Mouse (Mus musculus) brain, embryonic 14.5 days (tissue): ENCODE data around the gene Crtam. TPM values are rescaled to one million over a fixed set of nuclear protein-coding genes. Genes with fewer than 3 reads are reported as not detected.

Experiments
- DNase-seq: peaks from one replicate; pipeline ENCODE4 v3.0.0-alpha.2; 2011; ENCODE audit warnings: low read depth
- CTCF ChIP-seq: fragments of 200-500 bp; IDR thresholded peaks from 2 replicates; pipeline ENCODE4 v1.5.1; 2012; ENCODE audit warnings: inconsistent platforms, mild to moderate bottlenecking, moderate library complexity, borderline replicate concordance; ENCODE audit not compliant: insufficient read depth, insufficient read length; ENCODE audit errors: extremely low read depth
- POLR2A ChIP-seq: fragments of 200-500 bp; IDR thresholded peaks from 2 replicates; pipeline ENCODE4 v1.6.1; 2012; ENCODE audit warnings: mild to moderate bottlenecking, inconsistent platforms, borderline replicate concordance; ENCODE audit not compliant: poor library complexity, insufficient read depth, insufficient read length, severe bottlenecking; ENCODE audit errors: extremely low read depth
- polyA plus RNA-seq: library from polyadenylated mRNA; depleted of rRNA; stranded (reverse); fragments of >200 nt; gene quantifications from 2 replicates; pipeline ENCODE4 v1.2.3, GENCODE M21; 2012

Gene Crtam
- polyA plus RNA-seq, 1 experiment, result 0.04 TPM

DNA sequence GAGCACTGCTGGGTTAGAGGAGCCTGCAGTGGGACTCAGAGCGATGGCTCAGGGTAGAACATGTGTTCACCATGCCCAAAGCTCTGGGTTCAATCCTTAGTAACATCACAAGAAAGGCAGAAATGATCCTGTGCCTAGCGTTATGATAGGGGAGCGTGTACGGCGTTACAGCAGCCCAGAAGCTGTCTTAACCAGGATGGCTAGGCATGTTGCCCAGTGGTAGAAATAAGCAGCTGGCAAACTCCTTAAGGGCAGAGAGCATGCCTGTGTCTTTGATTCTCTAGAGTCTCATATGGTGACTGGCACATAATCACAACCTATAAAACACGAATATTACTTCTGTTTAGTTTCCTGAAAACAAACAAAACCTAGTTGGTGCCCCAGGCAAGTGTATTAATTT, 12.9 kb downstream of the Crtam start:
- no peak for TF ChIP-seq CTCF
- TF ChIP-seq POLR2A, result no peak
- DNase-seq, result peak; percentile 67

DNA sequence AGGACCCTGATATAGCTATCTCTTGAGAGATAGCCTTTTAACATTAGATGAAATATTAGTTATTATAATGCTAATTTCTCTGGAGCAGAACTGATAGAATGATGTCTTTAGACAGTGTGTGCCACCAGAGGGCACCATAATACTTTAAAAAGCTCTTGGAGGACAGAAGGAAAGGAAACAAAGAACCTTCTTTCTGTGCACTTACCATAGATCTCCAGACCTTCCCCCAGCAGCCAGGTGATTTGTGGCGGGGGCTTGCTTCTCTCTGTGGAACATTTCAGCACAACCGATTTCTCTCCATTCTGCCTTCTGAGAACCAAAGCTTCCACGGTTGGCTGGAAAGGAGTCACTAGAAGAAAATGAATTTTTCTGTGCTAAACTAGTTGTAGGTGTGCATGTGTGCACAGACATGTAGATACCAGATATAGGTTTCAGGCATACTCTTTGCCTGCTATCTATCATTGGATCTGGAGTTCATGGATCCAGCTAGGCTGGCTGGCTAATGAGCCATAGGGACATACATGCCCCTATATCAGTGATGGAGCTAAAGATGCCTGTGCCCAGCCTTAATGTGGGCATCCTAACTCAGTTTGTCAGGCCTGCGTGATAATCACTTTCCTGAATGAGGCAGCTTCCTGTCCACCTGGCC, 14.4 kb downstream of the Crtam start:
- DNase-seq, result peak; percentile 91
- TF ChIP-seq CTCF, result peak; percentile 39; the same call in 1 of the 2 replicates
- TF ChIP-seq POLR2A, result no peak

DNA sequence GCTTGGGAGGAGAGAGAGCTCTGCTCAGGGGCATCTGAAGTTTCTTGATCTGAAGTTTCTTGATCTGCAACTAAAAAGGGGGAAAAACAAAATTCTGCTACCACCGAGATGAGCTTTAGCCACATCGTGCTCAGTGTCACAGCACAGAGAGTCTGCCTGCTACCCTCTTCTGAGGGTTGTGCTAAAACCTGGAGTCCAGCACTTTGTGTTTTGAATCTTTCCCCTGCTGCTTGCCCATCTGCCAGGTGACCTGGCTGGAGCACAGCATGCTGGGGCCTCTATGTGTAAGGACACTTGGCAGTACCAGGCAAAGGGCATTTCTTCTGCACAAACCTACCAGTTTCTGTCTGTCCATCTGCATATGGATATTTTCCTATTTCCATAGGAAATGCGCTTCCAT, 20.1 kb downstream of the Crtam start:
- TF ChIP-seq POLR2A (no peak), CTCF (no peak)
- no peak for DNase-seq

DNA sequence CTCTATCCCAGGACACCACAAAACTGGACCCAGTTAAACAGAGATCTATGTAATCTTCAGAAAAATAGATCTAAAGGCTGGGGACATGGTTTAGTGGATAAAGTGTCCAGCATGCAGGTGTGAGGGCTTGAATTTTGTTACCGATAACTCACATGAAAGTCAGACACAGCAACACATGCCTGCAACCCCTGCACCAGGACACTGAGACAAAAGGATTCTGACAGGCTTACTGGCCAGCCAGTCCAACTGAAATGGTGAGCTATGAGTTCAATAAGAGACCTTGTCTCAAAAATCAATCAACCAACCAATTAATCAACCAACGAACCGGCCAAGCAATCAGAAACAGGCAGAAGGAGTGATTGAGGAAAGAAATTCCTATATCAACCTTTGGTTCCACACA, 20.7 kb downstream of the Crtam start:
- no peak for DNase-seq
- TF ChIP-seq POLR2A (no peak), CTCF (no peak)

DNA sequence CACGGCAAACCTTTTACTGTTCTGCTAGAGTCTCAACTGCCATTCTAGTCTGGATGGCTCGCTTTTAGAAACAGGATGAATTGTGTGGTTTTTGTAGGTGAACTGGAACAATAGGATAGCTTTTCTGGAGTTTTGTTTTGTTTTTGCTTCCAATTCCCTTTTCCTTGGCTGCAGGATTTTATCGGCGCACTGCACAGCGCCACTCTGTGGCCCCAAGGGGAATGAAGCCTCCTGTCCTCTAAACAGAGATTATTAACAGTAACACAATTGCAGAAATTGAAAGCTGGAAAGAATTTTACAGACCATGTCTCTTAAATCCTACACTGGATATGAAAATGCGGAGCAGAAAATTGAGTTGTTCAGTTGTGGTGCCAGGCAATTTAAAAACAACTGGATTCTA, 21.9 kb downstream of the Crtam start:
- peak; percentile 70 for DNase-seq
- TF ChIP-seq POLR2A, result no peak
- TF ChIP-seq CTCF, result peak; percentile 87

DNA sequence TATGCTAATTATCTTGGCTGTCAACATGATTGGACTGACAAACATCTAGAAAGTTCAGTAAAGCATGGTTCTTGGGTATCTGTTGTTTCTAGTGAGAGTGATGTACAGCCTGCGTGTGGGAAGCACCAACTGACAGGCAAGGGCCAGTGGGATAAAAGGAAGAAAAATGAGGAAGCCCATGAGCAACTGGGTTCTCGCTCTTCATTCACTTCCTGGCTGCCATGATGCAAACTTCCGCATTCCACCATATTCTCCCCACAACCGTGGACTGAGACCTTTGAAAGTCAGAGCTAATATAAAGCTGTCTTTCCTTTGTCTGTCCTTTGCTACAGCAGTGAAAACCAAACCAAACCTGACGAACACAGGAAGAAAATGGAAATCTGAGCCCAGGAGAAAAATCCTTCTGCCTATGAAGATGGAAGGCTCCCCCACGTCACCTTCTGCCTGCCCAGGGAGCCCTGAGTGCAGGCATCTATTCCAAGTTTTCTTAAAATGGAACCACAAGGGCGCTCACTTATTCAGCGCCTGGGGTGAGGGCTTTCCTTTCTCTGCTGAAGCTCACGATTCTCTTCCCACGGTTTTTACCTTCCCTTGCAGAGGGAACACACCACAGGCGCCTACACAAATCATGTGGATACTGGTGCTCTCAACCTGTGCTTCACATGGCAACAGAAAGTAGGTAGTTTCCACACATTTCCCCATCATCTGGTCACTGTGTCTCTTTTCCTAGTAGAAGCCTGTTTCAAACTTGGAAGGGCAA, 30.2 kb downstream of the Crtam start:
- TF ChIP-seq POLR2A, result no peak
- no peak for TF ChIP-seq CTCF

DNA sequence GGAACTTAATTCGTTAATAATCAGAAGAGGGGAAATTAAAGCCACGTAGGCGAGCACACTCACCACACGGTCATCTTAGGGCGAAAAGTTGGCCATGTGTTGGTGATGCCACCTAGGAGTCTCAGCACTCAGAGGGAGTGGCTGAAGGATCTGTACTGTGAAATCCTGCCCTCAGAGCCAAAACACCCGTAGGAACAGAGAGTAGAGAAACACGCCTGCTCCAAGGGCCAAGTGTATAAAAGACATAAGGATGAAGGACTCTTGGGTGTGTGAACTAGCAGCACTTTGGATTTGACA, 40.1 kb downstream of the Crtam start:
- DNase-seq, result peak; percentile 19
- no peak for TF ChIP-seq POLR2A
- no peak for TF ChIP-seq CTCF

More for the DNA sequence above, 30.2 kb downstream of the Crtam start:
- DNase-seq, result no peak

DNA sequence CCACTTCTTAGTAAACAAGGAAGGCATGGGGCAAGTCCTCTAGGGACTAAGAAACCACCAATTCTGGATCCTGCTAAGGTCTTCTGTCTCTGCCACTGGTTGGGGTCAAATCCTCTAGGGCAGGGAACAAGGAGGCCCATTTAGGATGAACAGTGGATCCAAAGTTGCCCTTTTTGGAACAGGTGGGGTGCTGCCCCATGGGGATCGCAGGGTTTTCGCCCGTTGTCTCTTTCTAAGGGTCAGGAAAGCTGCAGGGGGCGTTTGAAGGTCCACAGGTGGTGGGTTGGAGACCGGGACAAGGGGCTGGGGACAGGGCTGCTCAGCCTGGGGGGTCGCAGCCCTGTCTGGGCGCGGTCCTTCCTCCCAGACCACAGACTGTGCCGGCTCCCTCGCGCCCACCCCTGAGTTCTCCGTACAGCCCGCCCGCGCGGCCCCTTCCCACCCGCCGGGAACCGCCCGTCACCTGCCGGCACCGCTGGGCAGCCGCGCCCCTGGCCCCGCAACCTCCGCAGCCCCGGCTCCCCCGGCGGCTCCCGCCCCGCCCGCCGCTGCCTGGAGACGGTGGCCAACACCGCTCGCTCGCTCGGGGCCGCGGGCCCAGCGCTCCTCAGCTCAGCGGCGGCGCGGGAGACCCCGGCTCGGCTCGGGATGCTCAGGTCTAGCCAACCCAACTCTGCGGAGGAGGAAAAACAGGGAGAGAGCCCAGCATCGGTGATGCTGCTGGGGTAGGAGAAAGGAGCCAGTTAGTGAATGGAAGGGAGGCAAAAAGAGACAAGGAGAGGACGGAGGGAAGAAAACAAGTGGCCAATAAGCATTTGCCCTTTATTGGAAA, 40.6 kb downstream of the Crtam start, which contains the start of gene Jhy:
Jhy (minus strand) TSS at position 533 of the 832 bp plus-strand sequence.
- peak; percentile 59 for DNase-seq

DNA sequence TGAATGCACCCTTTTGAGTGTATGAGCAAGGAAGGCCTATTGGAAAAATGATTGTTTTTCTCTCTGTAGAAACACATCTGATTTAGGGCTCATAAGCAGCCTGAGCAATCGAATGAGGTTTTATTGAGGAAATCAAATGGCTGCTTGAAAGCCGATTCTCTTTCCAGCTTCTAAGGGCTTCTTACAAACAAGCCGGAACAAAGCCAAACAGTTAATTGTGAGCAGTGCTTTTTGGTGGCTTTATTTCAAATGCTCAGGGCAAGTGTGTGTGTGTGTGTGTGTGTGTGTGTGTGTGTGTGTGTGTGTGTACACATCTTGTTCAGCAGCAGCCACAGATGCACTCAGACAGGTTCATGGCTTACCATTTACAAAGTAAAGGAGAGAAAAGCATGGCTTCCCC, 43.0 kb downstream of the Crtam start:
- DNase-seq, result peak; percentile 72
- TF ChIP-seq POLR2A (no peak), CTCF (no peak)

More for the DNA sequence above, 40.6 kb downstream of the Crtam start, which contains the start of gene Jhy:
- TF ChIP-seq CTCF (no peak), POLR2A (0 out of 2 replicates have a peak, but pooled peaks have one; percentile 15)

DNA sequence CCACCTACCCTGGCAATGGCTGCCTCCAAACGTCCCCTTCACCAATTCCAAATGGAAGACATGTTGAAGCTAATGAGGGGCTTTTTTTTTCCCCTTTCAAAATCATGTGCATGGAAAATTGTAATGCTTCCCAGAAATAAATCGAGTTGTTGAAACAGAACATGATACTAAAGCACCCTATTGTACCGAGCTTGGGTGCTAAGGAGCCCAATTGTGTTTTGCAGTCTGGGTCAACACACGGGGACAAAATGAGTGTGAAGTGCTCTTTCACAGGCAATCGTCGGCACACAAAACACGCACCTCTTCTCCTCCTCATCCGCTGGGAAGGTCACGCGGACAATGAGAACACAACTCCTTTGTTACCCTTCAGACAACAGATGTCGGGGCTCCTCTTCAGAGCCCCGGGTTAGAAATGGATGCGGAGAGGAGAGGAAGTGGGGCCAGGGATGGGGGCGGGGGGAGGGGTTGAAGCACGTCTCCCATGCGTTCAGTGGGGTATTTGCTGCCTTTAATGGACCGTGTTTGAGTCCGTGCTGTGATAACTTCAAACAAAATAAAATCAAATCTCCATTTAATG, 55.3 kb downstream of the Crtam start:
- peak; percentile 71 for DNase-seq
- TF ChIP-seq POLR2A (no peak), CTCF (no peak)

DNA sequence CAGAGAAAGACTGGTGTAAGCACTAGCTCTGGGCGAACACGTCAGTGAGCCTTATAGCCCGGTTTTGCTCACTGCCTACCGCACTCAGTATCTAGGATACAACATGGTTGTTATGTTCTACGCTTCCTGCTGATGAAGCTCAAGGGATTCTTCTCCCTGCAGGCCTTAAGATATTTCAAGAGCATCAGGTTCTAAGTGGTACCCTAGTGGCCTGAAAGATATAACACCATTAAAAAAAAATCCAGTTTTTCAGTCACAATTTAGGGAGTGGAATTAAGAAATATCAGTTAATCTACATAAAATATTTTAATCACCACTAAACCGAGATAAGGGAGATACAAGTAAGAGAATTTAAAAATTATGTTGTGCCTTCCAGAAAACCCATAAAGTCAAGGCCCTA, 56.0 kb downstream of the Crtam start:
- DNase-seq, result no peak

DNA sequence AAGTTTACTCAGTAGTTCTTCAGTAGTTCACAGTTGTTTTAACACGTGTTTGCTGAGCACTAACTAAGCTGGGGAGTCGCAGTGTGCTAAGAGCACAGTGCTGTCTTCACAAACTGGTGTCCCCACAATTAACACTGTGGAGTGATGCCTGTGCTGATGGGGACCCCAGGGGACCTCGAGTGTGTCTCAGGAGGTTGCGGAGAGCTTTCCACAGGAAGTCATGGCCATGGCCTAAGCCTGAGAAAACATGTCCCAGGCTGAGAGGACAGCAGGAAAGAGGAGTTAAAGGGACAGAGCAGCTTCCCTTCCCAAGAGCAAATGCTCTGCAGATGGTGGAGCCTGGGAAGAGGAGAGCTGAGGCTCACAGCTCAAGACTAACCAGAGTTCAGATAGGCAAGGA, 57.3 kb downstream of the Crtam start:
- no peak for DNase-seq
- TF ChIP-seq CTCF (no peak), POLR2A (no peak)

More for the DNA sequence above, 56.0 kb downstream of the Crtam start:
- no peak for TF ChIP-seq POLR2A
- no peak for TF ChIP-seq CTCF
